Mouse (Mus musculus) adrenal gland, postnatal 25 days (tissue): ENCODE data around the gene Bcor. TPM values are rescaled to one million over a fixed set of nuclear protein-coding genes. Genes with fewer than 3 reads are reported as not detected.
A peak's percentile ranks its signal among the peaks of the same experiment; 100 is the strongest.

Source experiments
- DNase-seq: peaks from one replicate; pipeline ENCODE4 v3.0.0; 2021; ENCODE audit warnings: mixed read lengths
- total RNA-seq: library from RNA; stranded (reverse); gene quantifications from 2 replicates; pipeline ENCODE4 v1.2.3, GENCODE M21; 2021

The Bcor gene
- total RNA-seq, 1 experiment from 2014 or later: 22.7 TPM

- peak; percentile 31 for DNase-seq
These were observed 154.7 kb downstream of the Bcor start for GRCm38 (mm10) chrX:12005181-12006030.

GRCm38 (mm10) chrX:12004416-12004815 is 155.7 kb downstream of the Bcor start:
- no peak for DNase-seq

GRCm38 (mm10) chrX:12003947-12004346 is 156.2 kb downstream of the Bcor start:
- DNase-seq: no peak

- DNase-seq: no peak
These were observed 156.6 kb downstream of the Bcor start for GRCm38 (mm10) chrX:12003539-12003938.

GRCm38 (mm10) chrX:12003106-12003505 is 157.0 kb downstream of the Bcor start:
- DNase-seq: no peak

GRCm38 (mm10) chrX:12002596-12002995 is 157.6 kb downstream of the Bcor start:
- DNase-seq: no peak

GRCm38 (mm10) chrX:12001969-12002368 is 158.2 kb downstream of the Bcor start:
- no peak for DNase-seq

- DNase-seq: no peak
These were observed 158.8 kb downstream of the Bcor start for GRCm38 (mm10) chrX:12001336-12001735.

- DNase-seq: no peak
These were observed 159.5 kb downstream of the Bcor start for GRCm38 (mm10) chrX:12000620-12001019.

- no peak for DNase-seq
These were observed 160.2 kb downstream of the Bcor start for GRCm38 (mm10) chrX:11999951-12000350.

- DNase-seq: peak; percentile 71
These were observed 161.2 kb downstream of the Bcor start for GRCm38 (mm10) chrX:11998934-11999336.

- no peak for DNase-seq
These were observed 163.3 kb downstream of the Bcor start for GRCm38 (mm10) chrX:11996891-11997290.

GRCm38 (mm10) chrX:11996489-11996888 is 163.7 kb downstream of the Bcor start:
- no peak for DNase-seq

GRCm38 (mm10) chrX:11993641-11994419 is 166.3 kb downstream of the Bcor start:
- no peak for DNase-seq

GRCm38 (mm10) chrX:11989471-11989870 is 170.7 kb downstream of the Bcor start:
- no peak for DNase-seq

GRCm38 (mm10) chrX:11988191-11988896 is 171.8 kb downstream of the Bcor start:
- DNase-seq: no peak

GRCm38 (mm10) chrX:11987602-11988001 is 172.6 kb downstream of the Bcor start:
- DNase-seq: no peak
